Mouse (Mus musculus) embryonic facial prominence, embryonic 13.5 days (tissue): ENCODE measurements around the gene Kat6b. TPM values are rescaled to one million over a fixed set of nuclear protein-coding genes. Genes with fewer than 3 reads are reported as not detected.
A peak's percentile ranks its signal among the peaks of the same experiment; 100 is the strongest.

Source experiments
- ATAC-seq: fragments of 200-750 bp; cut with Nextera tagmentation; 2 replicates; pipeline ENCODE4 v1.8.0; 2017; ENCODE audit warnings: low read depth; ENCODE audit not compliant: insufficient number of reproducible peaks, insufficient read depth, low FRiP score, low TSS enrichment
- H3K27ac ChIP-seq: fragments of 300-500 bp; sonication (generic); 2 replicates; pipeline ENCODE4 v1.5.1; 2015; ENCODE audit warnings: moderate library complexity, mild to moderate bottlenecking, inconsistent platforms
- H3K27me3 ChIP-seq: fragments of 300-500 bp; sonication (generic); 2 replicates; pipeline ENCODE4 v1.6.1; 2015; ENCODE audit warnings: mild to moderate bottlenecking, inconsistent platforms
- H3K36me3 ChIP-seq: fragments of 300-500 bp; sonication (generic); 2 replicates; pipeline ENCODE4 v1.6.1; 2015; ENCODE audit warnings: mild to moderate bottlenecking, inconsistent platforms
- H3K4me1 ChIP-seq: fragments of 300-500 bp; sonication (generic); 2 replicates; pipeline ENCODE4 v1.6.1; 2015; ENCODE audit warnings: inconsistent platforms
- H3K4me2 ChIP-seq: fragments of 300-500 bp; sonication (generic); 2 replicates; pipeline ENCODE4 v1.6.1; 2015; ENCODE audit warnings: moderate library complexity, mild to moderate bottlenecking, inconsistent platforms
- H3K4me3 ChIP-seq: fragments of 300-500 bp; sonication (generic); 2 replicates; pipeline ENCODE4 v1.5.1; 2015; ENCODE audit warnings: mild to moderate bottlenecking, inconsistent platforms
- H3K9ac ChIP-seq: fragments of 300-500 bp; sonication (generic); 2 replicates; pipeline ENCODE4 v1.6.1; 2015; ENCODE audit warnings: mild to moderate bottlenecking, inconsistent platforms
- H3K9me3 ChIP-seq: fragments of 300-500 bp; sonication (generic); 2 replicates; pipeline ENCODE4 v1.6.1; 2016; ENCODE audit warnings: inconsistent platforms
- WGBS: fragments of 180-500 bp; shearing (Covaris S2); methylation state at CpG from one replicate; pipeline ENCODE4 v1.1.7; 2015; ENCODE audit warnings: mixed read lengths; 5-methylcytosine and 5-hydroxymethylcytosine counted together
- polyA plus RNA-seq: library from polyadenylated mRNA; unstranded; fragments of >200 nt; fragmentation: Nextera tagmentation; extraction: Ambion mirVana; gene quantifications from 2 replicates; pipeline ENCODE4 v1.2.1, GENCODE M21; 2015

The Kat6b gene
- polyA plus RNA-seq, 1 experiment from 2014 or later, result 28.2 TPM

DNA sequence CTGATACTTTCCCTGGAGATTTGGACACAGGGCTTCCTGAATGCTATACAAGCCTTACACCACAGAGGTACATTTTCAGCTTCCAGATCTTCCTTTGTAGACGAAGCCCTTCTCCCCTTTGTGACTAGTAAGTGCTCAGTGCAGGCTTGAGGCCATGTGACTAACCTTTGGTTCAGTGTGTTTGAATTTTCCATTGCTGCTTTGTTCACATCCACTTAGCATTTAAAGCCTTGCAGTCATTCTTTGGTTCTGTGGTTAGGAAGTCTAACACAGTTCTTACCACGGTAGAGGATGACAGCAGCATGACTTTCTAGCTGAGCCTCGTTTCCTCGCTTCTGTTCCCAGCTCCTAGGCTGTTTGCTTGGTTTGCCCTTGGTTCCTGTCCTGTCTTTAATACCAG is 44.4 kb downstream of the Kat6b start:
- WGBS, result 60% methylated on average over 4 of the region's 4 CpGs
- peaks cover 56% of the 10 kb centered on the region for H3K4me1 ChIP-seq

DNA sequence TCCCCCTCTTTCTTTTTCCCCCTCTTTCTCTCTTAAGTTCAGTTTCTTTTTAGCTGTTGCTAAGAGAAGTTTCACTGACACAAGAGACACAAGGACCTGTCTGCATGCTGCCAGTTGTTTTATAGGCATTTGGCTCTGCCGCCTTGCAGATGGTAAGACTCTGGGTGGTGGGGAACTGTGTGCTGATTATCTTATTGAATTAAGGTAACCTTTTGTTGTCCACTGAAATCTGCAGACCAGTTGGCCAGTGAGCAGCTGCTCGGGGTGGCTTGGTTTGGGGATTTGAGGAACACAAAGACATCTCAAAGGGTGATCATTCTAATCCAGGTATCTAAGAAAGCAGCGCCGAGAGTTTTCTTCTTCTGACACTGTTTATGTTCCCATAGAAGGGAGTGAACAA is 52.3 kb downstream of the Kat6b start:
- no peak overlapping the region for H3K27ac ChIP-seq
- 74% methylated on average over 4 of the region's 4 CpGs for WGBS
- H3K27me3 ChIP-seq, result no peaks in the 10 kb centered on the region
- H3K9ac ChIP-seq, result no peak overlapping the region
- ATAC-seq, result no peak
- H3K36me3 ChIP-seq, result peaks cover 4% of the 10 kb centered on the region; the same call in 1 of the 2 replicates
- H3K4me3 ChIP-seq, result no peak overlapping the region
- H3K9me3 ChIP-seq, result no peaks in the 10 kb centered on the region
- H3K4me1 ChIP-seq, result peaks cover 31% of the 10 kb centered on the region
- H3K4me2 ChIP-seq, result no peak overlapping the region

More for the DNA sequence above, 44.4 kb downstream of the Kat6b start:
- no peak overlapping the region; the same call in 1 of the 2 replicates for H3K27ac ChIP-seq
- no peaks in the 10 kb centered on the region for H3K27me3 ChIP-seq
- H3K9ac ChIP-seq, result no peak overlapping the region
- 0 out of 2 replicates have a peak, but pooled peaks cover 2% of the 10 kb centered on the region for H3K36me3 ChIP-seq
- no peak overlapping the region for H3K4me2 ChIP-seq
- H3K9me3 ChIP-seq, result no peaks in the 10 kb centered on the region
- no peak for ATAC-seq
- no peak overlapping the region for H3K4me3 ChIP-seq

DNA sequence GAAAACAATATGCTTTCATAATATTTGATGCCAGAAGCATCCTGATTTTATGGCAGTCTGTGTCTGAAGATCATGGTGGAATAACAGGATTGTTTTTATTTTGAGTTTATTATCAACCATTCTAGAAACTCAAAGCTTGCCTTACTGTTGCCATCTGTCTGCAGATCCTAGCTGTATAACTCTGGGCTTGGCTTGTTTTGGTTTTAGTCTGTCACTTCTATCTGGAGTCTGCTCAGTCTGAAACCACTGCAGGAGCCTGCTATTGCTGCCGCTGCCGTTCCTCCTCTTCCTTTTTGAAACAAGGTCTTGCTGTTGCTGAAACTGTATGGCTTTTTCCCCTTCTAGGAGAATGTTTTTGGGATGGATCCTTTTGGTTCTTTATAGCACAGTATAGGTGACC is 52.8 kb downstream of the Kat6b start:
- Histone ChIP-seq H3K9ac (no peak overlapping the region), H3K9me3 (no peaks in the 10 kb centered on the region), H3K4me1 (peaks cover 27% of the 10 kb centered on the region), H3K27me3 (no peaks in the 10 kb centered on the region), H3K4me3 (no peak overlapping the region), H3K4me2 (no peak overlapping the region), H3K27ac (no peak overlapping the region), H3K36me3 (peaks cover 4% of the 10 kb centered on the region; the same call in 1 of the 2 replicates)
- ATAC-seq, result no peak
- WGBS, result 61% methylated on average over 2 of the region's 2 CpGs

DNA sequence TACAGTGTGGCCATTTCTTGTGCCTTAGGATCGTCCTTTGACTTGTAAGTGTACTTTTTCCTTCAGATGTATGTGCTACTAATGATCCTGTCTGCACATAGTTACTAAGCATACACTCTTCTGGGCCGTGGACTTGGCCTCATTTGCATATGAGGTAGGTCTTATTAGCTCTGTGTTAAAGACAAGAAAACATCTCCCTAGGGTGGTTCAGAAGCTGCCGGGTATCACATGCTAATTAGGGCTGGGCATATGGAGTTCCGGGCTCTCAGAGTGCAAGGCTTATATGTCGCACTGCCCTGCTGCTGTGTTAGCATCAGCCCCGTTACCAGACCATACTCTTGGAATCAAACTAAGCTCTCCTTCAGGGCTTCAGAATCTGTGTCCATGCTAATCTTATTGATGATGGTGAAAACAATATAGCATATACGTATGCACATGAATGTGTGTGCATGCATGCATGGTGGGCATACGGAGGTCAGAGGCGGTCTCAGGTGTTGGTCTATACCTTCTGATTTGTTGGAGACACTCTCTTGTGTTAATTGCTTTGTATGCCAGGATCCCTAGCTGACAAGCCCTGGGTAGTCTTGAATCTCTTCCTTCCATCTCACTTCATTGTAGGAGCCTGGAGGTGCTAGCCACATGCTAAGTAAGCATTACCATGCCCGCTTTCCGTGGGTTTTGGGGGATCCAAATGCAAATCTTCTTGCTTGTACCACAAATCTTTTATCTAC is 53.5 kb downstream of the Kat6b start:
- Histone ChIP-seq H3K9me3 (no peaks in the 10 kb centered on the region), H3K4me3 (no peak overlapping the region), H3K4me2 (no peak overlapping the region), H3K27ac (no peak overlapping the region), H3K4me1 (peaks cover 27% of the 10 kb centered on the region), H3K9ac (no peak overlapping the region), H3K27me3 (no peaks in the 10 kb centered on the region), H3K36me3 (peaks cover 4% of the 10 kb centered on the region; the same call in 1 of the 2 replicates)
- ATAC-seq, result no peak
- WGBS, result 86% methylated on average over 11 of the region's 11 CpGs

DNA sequence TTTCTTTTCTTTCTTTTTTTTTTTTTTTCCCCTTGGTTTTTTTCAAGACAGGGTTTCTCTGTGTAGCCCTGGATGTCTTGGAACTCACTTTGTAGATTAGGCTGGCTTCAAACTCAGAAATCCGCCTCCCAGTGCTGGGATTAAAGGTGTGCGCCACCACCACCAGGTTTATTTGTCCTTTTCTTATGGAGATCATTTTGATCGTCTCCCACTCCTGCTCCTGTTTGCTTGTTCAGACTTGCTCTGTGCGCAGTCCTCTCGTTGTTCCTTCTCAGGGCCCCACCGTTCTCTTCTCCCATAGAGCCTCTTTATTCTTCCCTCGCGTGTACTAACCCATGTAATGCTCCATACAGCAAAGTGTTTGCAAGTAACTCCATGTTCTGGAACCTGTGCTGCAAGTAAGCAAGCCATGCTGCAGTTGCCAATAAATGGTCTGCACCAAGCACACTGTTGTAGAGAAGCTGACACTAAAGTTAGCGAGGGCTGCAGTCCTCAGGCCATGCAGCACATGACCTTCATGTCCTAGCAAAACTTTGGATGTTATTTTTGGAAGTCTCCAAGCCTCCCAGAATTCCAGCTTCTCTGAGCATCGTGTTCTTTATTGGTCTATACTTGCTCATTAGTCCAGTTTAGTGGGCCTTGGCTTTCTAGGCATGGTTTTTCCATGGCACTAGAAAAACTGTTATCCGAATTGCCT is 55.4 kb downstream of the Kat6b start:
- peaks cover 9% of the 10 kb centered on the region for H3K36me3 ChIP-seq
- no peaks in the 10 kb centered on the region for H3K9me3 ChIP-seq
- ATAC-seq, result no peak
- peaks cover 23% of the 10 kb centered on the region for H3K4me1 ChIP-seq
- no peaks in the 10 kb centered on the region for H3K27me3 ChIP-seq
- no peak overlapping the region for H3K4me3 ChIP-seq
- no peak overlapping the region for H3K4me2 ChIP-seq
- H3K9ac ChIP-seq, result no peak overlapping the region
- 75% methylated on average over 11 of the region's 11 CpGs for WGBS
- no peak overlapping the region for H3K27ac ChIP-seq

DNA sequence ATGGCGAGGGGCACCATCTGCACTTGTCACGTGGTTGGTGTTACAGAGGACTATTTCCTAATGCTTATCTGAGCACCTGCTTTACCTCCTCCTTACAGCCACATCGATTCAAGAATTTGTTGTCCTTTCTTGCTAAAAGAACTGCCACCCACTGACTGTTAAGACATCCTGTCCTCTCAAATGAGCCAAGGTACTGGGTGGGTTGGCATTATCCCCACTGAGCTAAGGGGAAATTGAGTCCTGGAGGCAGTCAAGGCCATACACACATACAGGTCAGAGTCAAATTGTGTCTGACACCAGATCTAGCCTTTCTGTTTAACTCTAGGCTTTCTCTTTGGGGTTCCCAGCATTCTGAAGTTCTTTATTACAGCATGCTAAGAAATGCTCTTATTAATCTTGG is 56.6 kb downstream of the Kat6b start:
- Histone ChIP-seq H3K9me3 (no peaks in the 10 kb centered on the region), H3K36me3 (peaks cover 18% of the 10 kb centered on the region), H3K4me3 (no peak overlapping the region), H3K9ac (no peak overlapping the region), H3K27me3 (no peaks in the 10 kb centered on the region), H3K4me2 (no peak overlapping the region), H3K27ac (no peak overlapping the region), H3K4me1 (peaks cover 24% of the 10 kb centered on the region)
- ATAC-seq, result no peak
- WGBS, result 85% methylated on average over 3 of the region's 3 CpGs

DNA sequence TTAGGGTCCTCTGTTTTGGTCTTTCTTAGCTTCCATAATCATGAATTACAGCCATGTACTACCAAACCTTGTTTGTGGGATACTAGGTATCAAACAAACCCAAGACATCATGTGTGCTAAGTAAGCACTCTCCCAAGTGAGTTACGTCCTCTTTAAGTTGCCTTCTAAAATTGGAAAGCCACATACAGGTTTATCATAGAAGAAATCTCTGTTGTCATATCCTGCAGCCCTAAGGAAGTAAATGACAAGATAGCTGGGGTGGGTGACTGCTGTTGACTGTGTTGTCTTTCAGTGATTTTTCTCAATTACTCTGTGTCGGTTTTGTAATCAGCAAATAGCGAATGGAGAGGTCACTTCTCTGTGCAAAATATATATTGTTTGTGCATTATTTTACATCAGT is 58.5 kb downstream of the Kat6b start:
- no peak for ATAC-seq
- peaks cover 22% of the 10 kb centered on the region for H3K4me1 ChIP-seq
- no peak overlapping the region for H3K9ac ChIP-seq
- no peaks in the 10 kb centered on the region for H3K27me3 ChIP-seq
- WGBS, result 89% methylated on average over 3 of the region's 3 CpGs
- H3K27ac ChIP-seq, result no peak overlapping the region
- no peak overlapping the region for H3K4me2 ChIP-seq
- no peak overlapping the region for H3K4me3 ChIP-seq
- H3K9me3 ChIP-seq, result no peaks in the 10 kb centered on the region
- H3K36me3 ChIP-seq, result peaks cover 16% of the 10 kb centered on the region

DNA sequence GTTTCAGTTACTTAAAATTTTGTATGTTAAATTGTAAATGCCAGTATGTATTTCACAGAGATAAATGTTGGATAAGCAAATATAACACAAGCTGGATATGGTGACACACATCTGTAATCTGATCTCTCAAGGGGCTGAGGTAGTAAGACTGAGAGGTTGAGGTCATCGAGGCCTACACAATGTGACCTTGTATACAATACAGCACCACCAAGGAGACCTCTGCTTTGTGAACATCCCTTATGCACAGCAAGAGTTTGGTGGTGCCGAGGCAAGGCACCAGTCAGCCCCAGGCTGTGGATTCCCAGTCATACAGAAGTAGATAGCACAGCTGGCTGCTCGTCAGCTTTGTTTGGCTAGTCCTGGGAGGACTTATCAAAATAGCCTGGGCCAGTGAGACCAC is 59.1 kb downstream of the Kat6b start:
- ATAC-seq, result no peak
- WGBS, result 35% methylated on average over 3 of the region's 3 CpGs
- Histone ChIP-seq H3K4me2 (no peak overlapping the region), H3K9me3 (no peaks in the 10 kb centered on the region), H3K4me3 (no peak overlapping the region), H3K27me3 (no peaks in the 10 kb centered on the region), H3K36me3 (peaks cover 14% of the 10 kb centered on the region), H3K9ac (no peak overlapping the region), H3K4me1 (peaks cover 28% of the 10 kb centered on the region), H3K27ac (no peak overlapping the region)

DNA sequence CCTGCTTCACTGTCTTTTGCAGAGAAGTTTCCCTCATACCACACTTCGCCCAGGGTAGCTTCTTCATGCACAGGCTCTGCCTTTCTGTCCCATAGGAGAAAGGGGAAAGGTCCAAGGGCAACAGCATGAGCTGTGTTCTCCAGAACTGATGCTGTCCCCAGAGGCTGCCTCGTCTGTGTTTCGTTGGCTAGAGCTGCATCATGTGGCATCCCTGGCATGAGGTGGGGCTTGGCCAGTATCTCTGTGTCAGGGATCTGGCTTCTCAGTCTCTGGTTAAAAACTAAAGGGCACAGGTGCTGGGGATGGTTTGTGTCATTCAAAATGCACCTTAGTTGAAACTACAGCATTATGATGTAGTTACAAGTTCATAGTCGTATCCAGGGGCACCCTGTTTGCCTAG is 64.3 kb downstream of the Kat6b start:
- Histone ChIP-seq H3K4me1 (peaks cover 63% of the 10 kb centered on the region), H3K4me3 (no peak overlapping the region), H3K27ac (peak overlapping the region; percentile 80), H3K4me2 (no peak overlapping the region), H3K27me3 (no peaks in the 10 kb centered on the region), H3K9ac (no peak overlapping the region), H3K36me3 (peaks cover 14% of the 10 kb centered on the region), H3K9me3 (no peaks in the 10 kb centered on the region)
- no peak for ATAC-seq
- 70% methylated on average over 4 of the region's 4 CpGs for WGBS

DNA sequence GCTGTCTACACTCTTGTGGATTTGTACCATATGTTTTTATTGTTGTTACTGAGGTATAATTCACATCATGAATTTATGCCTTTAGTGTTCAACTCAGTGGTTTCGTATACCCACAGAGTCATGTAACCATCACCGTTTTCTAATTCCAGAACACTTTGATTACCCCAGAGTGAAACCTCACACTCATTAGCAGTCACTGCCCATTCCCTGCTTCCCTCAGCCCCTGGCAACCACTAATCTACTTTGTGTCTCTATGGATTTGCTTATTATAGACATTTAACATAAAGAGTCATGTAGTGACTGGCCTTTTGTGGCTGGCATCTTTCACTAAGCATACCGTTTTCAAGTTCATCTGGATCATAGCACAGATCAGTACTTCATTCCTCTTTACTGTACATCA is 65.1 kb downstream of the Kat6b start:
- Histone ChIP-seq H3K36me3 (peaks cover 11% of the 10 kb centered on the region), H3K9me3 (no peaks in the 10 kb centered on the region), H3K4me3 (no peak overlapping the region), H3K27me3 (no peaks in the 10 kb centered on the region), H3K4me1 (peaks cover 63% of the 10 kb centered on the region), H3K9ac (no peak overlapping the region), H3K4me2 (no peak overlapping the region), H3K27ac (peak overlapping the region; percentile 80)
- peak; percentile 29; the same call in 1 of the 2 replicates for ATAC-seq
- 25% methylated on average over 3 of the region's 3 CpGs for whole genome bisulfite sequencing

DNA sequence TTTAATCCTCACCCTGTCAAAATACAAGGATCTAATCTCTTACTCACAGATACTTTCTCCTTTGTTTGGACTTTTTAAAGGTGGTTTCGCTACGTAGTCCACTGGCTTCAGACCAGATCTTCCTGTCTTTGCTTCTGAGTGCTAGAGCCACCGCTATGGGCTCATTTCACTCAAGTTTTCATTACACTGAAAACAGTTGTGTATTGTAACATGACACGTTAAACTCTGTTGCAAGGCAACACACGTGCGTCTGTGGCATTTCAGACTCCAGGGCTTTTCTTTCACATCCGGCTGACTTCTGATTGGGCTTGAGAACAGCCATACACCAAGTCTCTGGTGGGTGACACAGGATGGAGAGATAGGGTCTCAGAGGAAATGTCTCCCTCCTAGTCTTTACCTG is 66.1 kb downstream of the Kat6b start:
- H3K4me1 ChIP-seq, result peaks cover 66% of the 10 kb centered on the region
- H3K36me3 ChIP-seq, result peaks cover 4% of the 10 kb centered on the region
- ATAC-seq, result no peak
- no peak overlapping the region for H3K9ac ChIP-seq
- H3K4me2 ChIP-seq, result peak overlapping the region; percentile 18
- no peaks in the 10 kb centered on the region for H3K27me3 ChIP-seq
- H3K4me3 ChIP-seq, result no peak overlapping the region
- 16% methylated on average over 7 of the region's 7 CpGs for WGBS
- no peaks in the 10 kb centered on the region for H3K9me3 ChIP-seq
- H3K27ac ChIP-seq, result peak overlapping the region; percentile 80

DNA sequence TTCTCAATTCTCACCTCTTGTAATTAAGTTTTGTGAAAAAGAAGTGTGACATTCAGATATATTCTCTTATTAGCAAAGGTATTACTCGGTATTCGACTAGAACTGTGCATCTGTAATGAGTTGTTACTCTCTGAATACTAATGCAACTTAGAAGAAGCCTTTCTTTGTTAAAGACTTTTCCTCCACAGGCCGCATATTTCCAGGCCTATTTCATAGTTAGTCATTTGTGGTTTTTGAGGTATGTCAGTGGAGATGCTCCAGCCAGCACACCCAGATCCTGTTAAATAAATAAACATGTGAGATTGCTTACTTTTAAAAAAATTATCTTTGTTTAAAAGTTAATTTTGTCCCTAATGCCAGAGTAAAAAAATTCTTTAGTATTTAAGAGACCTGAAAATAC is 66.7 kb downstream of the Kat6b start:
- ATAC-seq, result no peak
- H3K9ac ChIP-seq, result no peak overlapping the region
- H3K4me2 ChIP-seq, result no peak overlapping the region
- no peaks in the 10 kb centered on the region for H3K36me3 ChIP-seq
- peak overlapping the region; percentile 80; the same call in 1 of the 2 replicates for H3K27ac ChIP-seq
- H3K9me3 ChIP-seq, result no peaks in the 10 kb centered on the region
- H3K4me1 ChIP-seq, result peaks cover 62% of the 10 kb centered on the region
- 29% methylated on average over 3 of the region's 3 CpGs for WGBS
- H3K27me3 ChIP-seq, result no peaks in the 10 kb centered on the region
- no peak overlapping the region for H3K4me3 ChIP-seq
